ENCODE assay signal across 25 mouse cellular contexts in the genomic region with DNA sequence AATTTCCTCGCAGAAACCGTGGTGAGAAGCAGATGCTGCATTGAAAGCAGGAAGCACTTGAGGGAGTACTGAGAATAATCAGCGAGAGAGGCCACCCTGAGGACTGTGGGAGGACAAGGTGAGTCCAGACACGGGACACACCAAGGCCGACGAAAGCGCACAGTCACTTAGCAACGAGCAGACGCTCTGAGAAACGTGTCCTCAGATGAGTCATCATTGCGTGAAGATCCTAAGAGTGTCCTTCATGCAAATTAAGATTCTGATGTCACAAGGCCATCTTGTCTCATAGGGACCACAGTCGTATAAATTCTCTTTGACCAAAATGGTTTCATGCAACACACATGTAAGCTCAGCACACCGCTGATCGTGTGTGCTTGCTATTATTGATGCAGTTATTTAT. TPM values are rescaled to one million over a fixed set of nuclear protein-coding genes. Genes with fewer than 3 reads are reported as not detected.
DNase-seq lines count a peak whose midpoint lies in the region; TF ChIP-seq lines count a peak whose summit lies in the region.
"Had no signal": no experiment of that assay in that cellular context is flagged by ENCODE, and none has a peak within 500 bp of the region (broad histone marks: within the 10 kb centered on the region; RNA-seq: fewer than 3 reads in every experiment).

No protein-coding gene starts in this region.

- no peak for TF ChIP-seq RAD21 in CH12.LX (IDR thresholded peaks at IDR 0.05; ENCODE audit: low read depth, low read length)

- no peak for TF ChIP-seq POLR2A in CH12.LX (IDR thresholded peaks at IDR 0.05; ENCODE audit: low read depth, low read length)

- TF ChIP-seq EP300 in CH12.LX (IDR thresholded peaks at IDR 0.05; ENCODE audit: low read length) = peak; percentile 63; the same call in 1 of the 2 replicates

- H3K4me3 ChIP-seq in CH12.LX (replicated peaks in 1 of 3; ENCODE audit: low read depth in 2 of 3, low read length in 2 of 3, poor library complexity in 1 of 3) = no peak overlapping the region
- H3K4me3 ChIP-seq: embryonic facial prominence, embryonic 15.5 days; erythroblast, embryonic 14.5 days; forebrain, embryonic 10.5 days; heart, adult 2 months; heart, embryonic 15.5 days; kidney, embryonic 15.5 days had no signal

- no peaks in the 10 kb centered on the region for H3K79me2 ChIP-seq in CH12.LX (replicated peaks; ENCODE audit: control insufficient read depth, extremely low read depth, insufficient read depth, poor library complexity, severe bottlenecking)

- in situ Hi-C loops in CH12.LX (cut with MboI; ENCODE audit: low pct_ligation_motif_present, low pct_unique_long_range_greater_than_20kb, low sequenced_read_pairs) = no loop called here

- no peak overlapping the region for H3K9ac ChIP-seq in CH12.LX (ENCODE audit: insufficient read depth, low read depth)
- H3K9ac ChIP-seq: embryonic facial prominence, embryonic 15.5 days; heart, embryonic 15.5 days; hindbrain, embryonic 14.5 days; kidney, embryonic 15.5 days had no signal

- DNase-seq in 416B (ENCODE audit: low read depth) = peak; percentile 71
- DNase-seq in CH12.LX (ENCODE audit: extremely low read depth) = peak; percentile 80
- DNase-seq in adrenal gland, postnatal 10 days = peak; percentile 61
- DNase-seq in brain, adult 2 months (ENCODE audit: low read depth, low spot score) = peak; percentile 47
- DNase-seq in urinary bladder, postnatal 4 days (ENCODE audit: low spot score in 2 of 2) = no peak
- DNase-seq in layer of hippocampus, adult 9-11 months = no peak
- DNase-seq in frontal cortex, postnatal 10 days (ENCODE audit: low spot score in 2 of 2) = no peak
- DNase-seq: B cell, adult 2 months; cerebellum, adult 2 months; cerebellum, postnatal 10 days; embryo, embryonic 11 days; gastrocnemius, postnatal 10 days; heart, adult 2 months; heart, postnatal 14 days; kidney, adult 2 months had no signal

- H3K36me3 ChIP-seq in CH12.LX (replicated peaks in 1 of 2; ENCODE audit: control insufficient read depth in 1 of 2, insufficient read depth in 1 of 2, low read length in 1 of 2) = peaks cover 0 to 67% of the 10 kb centered on the region in 2 experiments
- H3K36me3 ChIP-seq: embryonic facial prominence, embryonic 15.5 days; forebrain, embryonic 10.5 days; heart, embryonic 15.5 days; kidney, embryonic 15.5 days had no signal

- H3K4me1 ChIP-seq in CH12.LX (ENCODE audit: control insufficient read depth in 1 of 2, insufficient read depth in 2 of 2) = peaks cover 11 to 23% of the 10 kb centered on the region in 2 experiments

- TF ChIP-seq CTCF in CH12.LX (conservative IDR thresholded peaks at IDR 0.05 in 1 of 2, IDR thresholded peaks at IDR 0.05 in 1 of 2; ENCODE audit: low read depth in 2 of 2, low read length in 2 of 2) = no peak

- peak overlapping the region; percentile 30; the same call in 1 of the 2 replicates for H3K4me2 ChIP-seq in CH12.LX (ENCODE audit: insufficient read depth, low read depth, poor library complexity, severe bottlenecking)
- H3K4me2 ChIP-seq: embryonic facial prominence, embryonic 15.5 days; heart, embryonic 11.5 days; heart, embryonic 15.5 days; hindbrain, embryonic 14.5 days; kidney, embryonic 15.5 days had no signal

- H3K27me3 ChIP-seq in CH12.LX (replicated peaks) = no peaks in the 10 kb centered on the region
- H3K27me3 ChIP-seq: embryonic facial prominence, embryonic 15.5 days; kidney, embryonic 15.5 days had no signal

- H3K9me3 ChIP-seq in CH12.LX (replicated peaks; ENCODE audit: low read length) = peaks cover 3% of the 10 kb centered on the region
- H3K9me3 ChIP-seq: embryonic facial prominence, embryonic 15.5 days; forebrain, embryonic 10.5 days; heart, embryonic 15.5 days; kidney, embryonic 15.5 days had no signal

- dilution Hi-C loops in CH12.LX (cut with MboI; ENCODE audit: extremely low pct_ligation_motif_present, extremely low pct_unique_long_range_greater_than_20kb, low sequenced_read_pairs) = no loop called here

- no peak overlapping the region for H3K27ac ChIP-seq in CH12.LX (ENCODE audit: insufficient read depth, low read depth)
- H3K27ac ChIP-seq: embryonic facial prominence, embryonic 15.5 days; forebrain, embryonic 10.5 days; heart, adult 2 months; heart, embryonic 15.5 days; hindbrain, embryonic 14.5 days; kidney, embryonic 15.5 days had no signal

TF ChIP-seq in CH12.LX, 34 proteins besides CTCF, POLR2A, EP300 and RAD21:
- TF ChIP-seq CHD2 (IDR thresholded peaks at IDR 0.05; ENCODE audit: low read length) (no peak), IRF4 (IDR thresholded peaks at IDR 0.05; ENCODE audit: low read depth, low read length) (peak; percentile 82), RCOR1 (conservative IDR thresholded peaks at IDR 0.05; ENCODE audit: low read depth, low read length) (no peak), JUN (IDR thresholded peaks at IDR 0.05; ENCODE audit: insufficient read depth, low read depth, low read length) (peak; percentile 88), MAFK (IDR thresholded peaks at IDR 0.05; ENCODE audit: insufficient replicate concordance, low read length) (peak; percentile 34; the same call in 1 of the 2 replicates), NRF1 (IDR thresholded peaks at IDR 0.05; ENCODE audit: low read depth, low read length) (no peak), TCF12 (IDR thresholded peaks at IDR 0.05; ENCODE audit: low read depth, low read length) (no peak), GABPA (IDR thresholded peaks at IDR 0.05; ENCODE audit: insufficient replicate concordance, low read depth, low read length) (no peak), MXI1 (IDR thresholded peaks at IDR 0.05; ENCODE audit: low read depth, low read length) (peak; percentile 93), HCFC1 (IDR thresholded peaks at IDR 0.05; ENCODE audit: low read depth, low read length) (peak; percentile 29; the same call in 1 of the 2 replicates), POLR2AphosphoS2 (IDR thresholded peaks at IDR 0.05; ENCODE audit: low read depth, low read length) (no peak), ELF1 (IDR thresholded peaks at IDR 0.05; ENCODE audit: low read depth, low read length) (peak; percentile 37), ZNF384 (IDR thresholded peaks at IDR 0.05; ENCODE audit: low read depth, low read length) (no peak), MEF2A (IDR thresholded peaks at IDR 0.05; ENCODE audit: borderline replicate concordance, low read depth, low read length) (peak; percentile 24; the same call in 1 of the 2 replicates), SMC3 (IDR thresholded peaks at IDR 0.05; ENCODE audit: low read depth, low read length) (no peak), MYC (IDR thresholded peaks at IDR 0.05; ENCODE audit: low read depth, low read length) (peak; percentile 68; the same call in 1 of the 2 replicates), BHLHE40 (IDR thresholded peaks at IDR 0.05; ENCODE audit: low read depth, low read length) (peak; percentile 91), ZMIZ1 (IDR thresholded peaks at IDR 0.05; ENCODE audit: low read depth, low read length) (no peak), CHD1 (IDR thresholded peaks at IDR 0.05; ENCODE audit: low read depth, low read length) (no peak), USF2 (conservative IDR thresholded peaks at IDR 0.05; ENCODE audit: low read depth, low read length) (no peak), USF1 (IDR thresholded peaks at IDR 0.05; ENCODE audit: low read depth, low read length) (no peak), TBP (conservative IDR thresholded peaks at IDR 0.05; ENCODE audit: low read depth, low read length) (no peak), PAX5 (IDR thresholded peaks at IDR 0.05; ENCODE audit: low read length) (no peak), JUND (conservative IDR thresholded peaks at IDR 0.05; ENCODE audit: low read depth, low read length) (peak; percentile 95), E2F4 (IDR thresholded peaks at IDR 0.05; ENCODE audit: insufficient replicate concordance, low read depth, low read length) (no peak), UBTF (IDR thresholded peaks at IDR 0.05; ENCODE audit: low read depth, low read length) (no peak), ZKSCAN1 (IDR thresholded peaks at IDR 0.05; ENCODE audit: borderline replicate concordance, low read depth, low read length) (no peak), MAX (IDR thresholded peaks at IDR 0.05; ENCODE audit: low read length) (peak; percentile 76), ZC3H11A (IDR thresholded peaks at IDR 0.05; ENCODE audit: low read depth, low read length) (no peak), ETS1 (conservative IDR thresholded peaks at IDR 0.05; ENCODE audit: low read depth, low read length) (peak; percentile 89), SIN3A (IDR thresholded peaks at IDR 0.05; ENCODE audit: low read length) (peak; percentile 86), NELFE (IDR thresholded peaks at IDR 0.05; ENCODE audit: low read depth, low read length) (no peak), KAT2A (IDR thresholded peaks at IDR 0.05; ENCODE audit: insufficient replicate concordance, low read length) (no peak), MAZ (IDR thresholded peaks at IDR 0.05; ENCODE audit: low read depth, low read length) (no peak)
TF ChIP-seq in CH12.LX: peak in this region for 13.

RNA-seq across cellular contexts. Expression of gene Hpn, which starts 14.3 kb away (rescaled TPM):
- total RNA-seq in CH12.LX (2012; rRNA removed) (1.7 and 3.0 TPM in 2 replicates), CH12.LX (2014; rRNA removed) (8.7 and 11.2 TPM in 2 replicates)
- polyA plus RNA-seq in CH12.LX (2012; ENCODE audit: insufficient read length, low read depth) = 16.7 and 18.7 TPM in 2 replicates
- total RNA-seq in adrenal gland, postnatal 10 days (2021) = 10 to 100 TPM; 25.1 to 65.2 TPM
- polyA plus RNA-seq: forebrain, embryonic 14.5 days had no signal

RNA-seq across cellular contexts. Expression of gene Fxyd3, which starts 24.3 kb away (rescaled TPM):
- total RNA-seq in CH12.LX (2012; rRNA removed) (not detected in 2 replicates), CH12.LX (2014; rRNA removed) (not detected in 2 replicates)
- polyA plus RNA-seq in CH12.LX (2012; ENCODE audit: insufficient read length, low read depth) = 0.08 TPM in 1 of 2 replicates, not detected in the other
- total RNA-seq in adrenal gland, postnatal 10 days (2021) = 1 to 10 TPM; 4.0 to 5.6 TPM
- total RNA-seq: hematopoietic stem cell, adult 5-6 weeks had no signal
- polyA plus RNA-seq: erythroblast, embryonic 14.5 days; forebrain, embryonic 14.5 days had no signal

RNA-seq across cellular contexts. Expression of gene Scn1b, which starts 26.0 kb away (rescaled TPM):
- total RNA-seq in CH12.LX (2012; rRNA removed) (0.17 and 0.30 TPM in 2 replicates), CH12.LX (2014; rRNA removed) (not detected in 2 replicates)
- not detected in 2 replicates for polyA plus RNA-seq in CH12.LX (2012; ENCODE audit: insufficient read length, low read depth)
- 10 to 100 TPM; 15.7 to 39.2 TPM for total RNA-seq in adrenal gland, postnatal 10 days (2021)
- polyA plus RNA-seq: CD4-positive, CD25-positive, alpha-beta regulatory T cell, adult 4 months had no signal

RNA-seq across cellular contexts. Expression of gene Lgi4, which starts 41.6 kb away (rescaled TPM):
- total RNA-seq in CH12.LX (2012; rRNA removed) = not detected in 2 replicates
- total RNA-seq in CH12.LX (2014; rRNA removed) = not detected in 2 replicates
- polyA plus RNA-seq in CH12.LX (2012; ENCODE audit: insufficient read length, low read depth) = not detected in 2 replicates
- 1 to 10 TPM; 6.1 to 7.0 TPM for total RNA-seq in adrenal gland, postnatal 10 days (2021)
- total RNA-seq: hematopoietic stem cell, adult 5-6 weeks had no signal
- polyA plus RNA-seq: CD4-positive, CD25-positive, alpha-beta regulatory T cell, adult 4 months; erythroblast, embryonic 14.5 days had no signal

RNA-seq across cellular contexts. Expression of gene Fxyd1, which starts 43.8 kb away (rescaled TPM):
- total RNA-seq in CH12.LX (2012; rRNA removed) (not detected in 2 replicates), CH12.LX (2014; rRNA removed) (not detected in 2 replicates)
- not detected in 2 replicates for polyA plus RNA-seq in CH12.LX (2012; ENCODE audit: insufficient read length, low read depth)
- total RNA-seq in adrenal gland, postnatal 10 days (2021) = 100 to 1,000 TPM; 353 to 358 TPM
- polyA plus RNA-seq: CD4-positive, CD25-positive, alpha-beta regulatory T cell, adult 4 months had no signal

Comparison
In these comparisons a context has a peak if more than half of its experiments do, and no peak if none do; other contexts are left out.
1. DNase-seq: peak in 416B (single experiment), CH12.LX (single experiment), adrenal gland, postnatal 10 days (single experiment) and brain, adult 2 months (single experiment); none in urinary bladder, postnatal 4 days (0 of 2), layer of hippocampus, adult 9-11 months (single experiment) and frontal cortex, postnatal 10 days (0 of 2).
2. RNA of gene Fxyd3, which starts 24.3 kb away (total RNA-seq): 4.0 to 5.6 TPM in adrenal gland, postnatal 10 days; not detected in CH12.LX; every median in the first group is over 4 times any median in the second.
3. RNA of gene Scn1b, which starts 26.0 kb away (total RNA-seq): 15.7 to 39.2 TPM in adrenal gland, postnatal 10 days; 0.17 to 0.30 TPM in CH12.LX; every median in the first group is over 10 times any median in the second.